Mouse (Mus musculus): ENCODE measurements around the gene Vmn1r131. TPM values are rescaled to one million over a fixed set of nuclear protein-coding genes. Genes with fewer than 3 reads are reported as not detected.
"Not testable (repeated sequence)": the region's sequence is repeated elsewhere in the genome, so short reads cannot be mapped to it uniquely, and the experiment has no call there.

The Vmn1r131 gene
- polyA plus RNA-seq (2015; fragmentation: Nextera tagmentation; extraction: Ambion mirVana), result not detected in 2 replicates

GRCm38 (mm10) chr7:21545990-21546389 lies at the start of gene Vmn1r131:
Gene Vmn1r131, minus strand, starts transcription at chr7:21546090.
- H3K4me1 ChIP-seq (replicated peaks; ENCODE audit: control insufficient read depth, insufficient read depth, low read length), result not testable (repeated sequence)

GRCm38 (mm10) chr7:21511480-21511879 lies 34.4 kb downstream of the Vmn1r131 start, which contains the start of gene Vmn1r130:
Gene Vmn1r130, plus strand, starts transcription at chr7:21511780.
- WGBS, result no CpG with 5 or more reads among the region's 3 CpGs
- not testable (repeated sequence) for H3K27me3 ChIP-seq (ENCODE audit: control insufficient read depth, insufficient read depth, low read depth, low read length)

More at GRCm38 (mm10) chr7:21545990-21546389, at the start of gene Vmn1r131:
- not testable (repeated sequence) for H3K9me3 ChIP-seq (ENCODE audit: control insufficient read depth, low read length); H3K36me3 ChIP-seq (ENCODE audit: control insufficient read depth, insufficient read depth, low read length); H3K9ac ChIP-seq (ENCODE audit: low read length); H3K27ac ChIP-seq (ENCODE audit: low read length); H3K4me2 ChIP-seq (ENCODE audit: low read depth, low read length); H3K4me3 ChIP-seq (ENCODE audit: low read length); H3K27me3 ChIP-seq (ENCODE audit: control insufficient read depth, insufficient read depth, low read depth, low read length); ATAC-seq (ENCODE audit: low read depth)
- WGBS, result no CpG with 5 or more reads among the region's 2 CpGs

More at GRCm38 (mm10) chr7:21511480-21511879, 34.4 kb downstream of the Vmn1r131 start, which contains the start of gene Vmn1r130:
- H3K36me3 ChIP-seq (ENCODE audit: control insufficient read depth, insufficient read depth, low read length); H3K9ac ChIP-seq (ENCODE audit: low read length); H3K4me3 ChIP-seq (ENCODE audit: low read length); ATAC-seq (ENCODE audit: low read depth); H3K4me1 ChIP-seq (replicated peaks; ENCODE audit: control insufficient read depth, insufficient read depth, low read length); H3K9me3 ChIP-seq (ENCODE audit: control insufficient read depth, low read length); H3K27ac ChIP-seq (ENCODE audit: low read length); H3K4me2 ChIP-seq (ENCODE audit: low read depth, low read length): not testable (repeated sequence)

Other genes starting within 250 kb of the Vmn1r131 start
- gene Vmn1r126, start 244.6 kb downstream of the Vmn1r131 start, polyA plus RNA-seq (2015; fragmentation: Nextera tagmentation; extraction: Ambion mirVana), result not detected in 2 replicates
- not detected in 2 replicates for gene Vmn1r127, start 226.2 kb downstream of the Vmn1r131 start, polyA plus RNA-seq (2015; fragmentation: Nextera tagmentation; extraction: Ambion mirVana)
- not detected in 2 replicates for gene Vmn1r128, start 196.7 kb downstream of the Vmn1r131 start, polyA plus RNA-seq (2015; fragmentation: Nextera tagmentation; extraction: Ambion mirVana)
- not detected in 2 replicates for gene Vmn1r129, start 184.8 kb downstream of the Vmn1r131 start, polyA plus RNA-seq (2015; fragmentation: Nextera tagmentation; extraction: Ambion mirVana)
- not detected in 2 replicates for gene Gm6882, start 113.3 kb downstream of the Vmn1r131 start, polyA plus RNA-seq (2015; fragmentation: Nextera tagmentation; extraction: Ambion mirVana)
- not detected in 2 replicates for gene Vmn1r130, start 34.3 kb downstream of the Vmn1r131 start, polyA plus RNA-seq (2015; fragmentation: Nextera tagmentation; extraction: Ambion mirVana)
- not detected in 2 replicates for gene Vmn1r132, start 68.0 kb upstream of the Vmn1r131 start, polyA plus RNA-seq (2015; fragmentation: Nextera tagmentation; extraction: Ambion mirVana)
- gene Gm4175, start 215.4 kb upstream of the Vmn1r131 start, polyA plus RNA-seq (2015; fragmentation: Nextera tagmentation; extraction: Ambion mirVana), result not detected in 2 replicates

Data from lung, embryonic 16.5 days (tissue).